Mouse (Mus musculus) ovary, adult 10 weeks (tissue): ENCODE results near the gene Grin2d. TPM values are rescaled to one million over a fixed set of nuclear protein-coding genes. Genes with fewer than 3 reads are reported as not detected.

Source experiments
- polyA plus RNA-seq: library from polyadenylated mRNA; stranded (reverse); fragments of 350-450 nt; fragmentation: Illumina TruSeq; extraction: RNeasy Lipid Tissue Mini Kit (QIAGEN cat#74804); gene quantifications from one replicate; pipeline ENCODE4 v1.2.3, GENCODE M21; 2014

The Grin2d gene
- not detected for polyA plus RNA-seq

GRCm38 (mm10) chr7:45878278-45878677, at the start of gene Grin2d:
Grin2d (minus strand) TSS chr7:45878378.

GRCm38 (mm10) chr7:45923762-45924428, 45.7 kb upstream of the Grin2d start, which contains the start of gene Ccdc114:
Ccdc114 (plus strand) TSS chr7:45924072.

GRCm38 (mm10) chr7:45921242-45921621, 43.1 kb upstream of the Grin2d start, which contains the start of gene Emp3:
Emp3 (minus strand) TSS chr7:45921404.

GRCm38 (mm10) chr7:45896517-45897257, 18.5 kb upstream of the Grin2d start, which contains the start of the genes Syngr4 and Tmem143:
Syngr4 (minus strand) TSS chr7:45896714.
Tmem143 (plus strand) TSS chr7:45896941.

GRCm38 (mm10) chr7:45872624-45873023, 5.6 kb downstream of the Grin2d start, which contains the start of gene Kdelr1:
Kdelr1 (plus strand) TSS chr7:45872772.

GRCm38 (mm10) chr7:45830427-45831127, 47.6 kb downstream of the Grin2d start, which contains the start of gene Grwd1:
Grwd1 (minus strand) TSS chr7:45830944.

GRCm38 (mm10) chr7:45824598-45824997, 53.6 kb downstream of the Grin2d start, which contains the start of gene Kcnj14:
Kcnj14 (minus strand) TSS chr7:45824782.

GRCm38 (mm10) chr7:45813787-45814779, 64.1 kb downstream of the Grin2d start, which contains the start of gene Cyth2:
Cyth2 (minus strand) TSS chr7:45814581.

GRCm38 (mm10) chr7:45784524-45785372, 93.4 kb downstream of the Grin2d start, which contains the start of gene Sult2b1:
Sult2b1 (minus strand) TSS chr7:45784669.

GRCm38 (mm10) chr7:45783511-45784091, 94.6 kb downstream of the Grin2d start, which contains the start of gene Lmtk3:
Lmtk3 (plus strand) TSS chr7:45783738.

Other genes starting within 250 kb of the Grin2d start
- 0.51 TPM for gene Mamstr, start 238.4 kb downstream of the Grin2d start, polyA plus RNA-seq
- gene Fut2, start 212.0 kb downstream of the Grin2d start, polyA plus RNA-seq: 0.94 TPM
- gene Ntn5, start 194.4 kb downstream of the Grin2d start, polyA plus RNA-seq: not detected
- gene Sec1, start 184.0 kb downstream of the Grin2d start, polyA plus RNA-seq: not detected
- gene Car11, start 178.5 kb downstream of the Grin2d start, polyA plus RNA-seq: not detected
- 10.6 TPM for gene Dbp, start 173.3 kb downstream of the Grin2d start, polyA plus RNA-seq
- 1.6 TPM for gene Rpl18, start 162.9 kb downstream of the Grin2d start, polyA plus RNA-seq
- 0.40 TPM for gene Sphk2, start 160.4 kb downstream of the Grin2d start, polyA plus RNA-seq
- not detected for gene Fam83e, start 157.2 kb downstream of the Grin2d start, polyA plus RNA-seq
- not detected for gene Spaca4, start 152.6 kb downstream of the Grin2d start, polyA plus RNA-seq
- not detected for gene Lmtk3, start 94.6 kb downstream of the Grin2d start, polyA plus RNA-seq
- not detected for gene Sult2b1, start 93.7 kb downstream of the Grin2d start, polyA plus RNA-seq
- 14.9 TPM for gene Cyth2, start 63.8 kb downstream of the Grin2d start, polyA plus RNA-seq
- not detected for gene Kcnj14, start 53.6 kb downstream of the Grin2d start, polyA plus RNA-seq
- gene Grwd1, start 47.4 kb downstream of the Grin2d start, polyA plus RNA-seq: 0.86 TPM
- 81.7 TPM for gene Kdelr1, start 5.6 kb downstream of the Grin2d start, polyA plus RNA-seq
- not detected for gene Syngr4, start 18.3 kb upstream of the Grin2d start, polyA plus RNA-seq
- 0.46 TPM for gene Tmem143, start 18.6 kb upstream of the Grin2d start, polyA plus RNA-seq
- gene Emp3, start 43.0 kb upstream of the Grin2d start, polyA plus RNA-seq: 2.5 TPM
- gene Ccdc114, start 45.7 kb upstream of the Grin2d start, polyA plus RNA-seq: 1.1 TPM
- gene Abcc6, start 151.9 kb upstream of the Grin2d start, polyA plus RNA-seq: not detected
- gene Nomo1, start 155.3 kb upstream of the Grin2d start, polyA plus RNA-seq: 4.2 TPM
- gene Kcnj11, start 222.4 kb upstream of the Grin2d start, polyA plus RNA-seq: not detected